Mouse (Mus musculus) cortical plate, adult 2 months (tissue): ENCODE data around the gene Fsip1.

Source experiments
- CTCF ChIP-seq: fragments of 200-500 bp; IDR thresholded peaks from 2 replicates; pipeline ENCODE4 v1.5.1; 2011; ENCODE audit warnings: mild to moderate bottlenecking, control low read depth, low read length; ENCODE audit not compliant: insufficient read depth; ENCODE audit errors: extremely low read depth
- POLR2A ChIP-seq: fragments of 200-500 bp; IDR thresholded peaks from 2 replicates; pipeline ENCODE4 v1.6.1; 2011; ENCODE audit warnings: mild to moderate bottlenecking, low read length, control low read depth; ENCODE audit not compliant: insufficient read depth; ENCODE audit errors: extremely low read depth

DNA sequence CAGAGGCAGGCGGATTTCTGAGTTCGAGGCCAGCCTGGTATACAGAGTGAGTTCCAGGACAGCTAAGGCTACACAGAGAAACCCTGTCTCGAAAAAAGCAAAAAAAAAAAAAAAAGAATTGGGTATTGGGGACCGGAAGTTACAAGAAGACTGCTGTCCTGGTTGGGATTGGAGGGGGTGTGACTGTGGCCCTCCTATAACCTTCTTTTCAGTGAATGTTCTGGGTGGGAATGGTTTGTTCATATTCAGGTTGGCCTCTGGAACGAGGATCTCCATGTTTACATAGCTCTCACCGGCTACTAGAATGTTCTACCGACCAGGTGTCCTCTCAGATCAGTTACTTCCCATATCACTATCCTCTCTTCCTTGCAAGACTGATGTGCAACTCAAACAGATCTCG is 328 bp upstream of the Fsip1 start:
- TF ChIP-seq POLR2A (no peak), CTCF (no peak)
